Comparison of ENCODE assay signal across 15 mouse cellular contexts in genomic region chr2:84288940-84289557, GRCm38 (mm10).
DNase-seq lines count a peak whose midpoint lies in the region; ATAC-seq lines count a peak whose summit lies in the region.
"Had no signal": no experiment of that assay in that cellular context is flagged by ENCODE, and none has a peak within 500 bp of the region (broad histone marks: within the 10 kb centered on the region; RNA-seq: fewer than 3 reads in every experiment).

No protein-coding gene starts in this region.

- DNase-seq in cerebellum, adult 9-10 months = peak; percentile 2
- DNase-seq in cerebellum, adult 11-12 months = no peak
- DNase-seq in left cerebral cortex, postnatal 14 days (ENCODE audit: low spot score in 2 of 2) = peak; percentile 7 to 30
- DNase-seq in left cerebral cortex, adult 11 months (ENCODE audit: low spot score) = no peak
- DNase-seq in adrenal gland, postnatal 14 days = peak; percentile 50
- no peak for DNase-seq in heart, embryonic 10.5 days (ENCODE audit: low spot score)
- DNase-seq: heart, postnatal 36 days; kidney, adult 9 months; thymus, adult 2 months had no signal

- 53% methylated on average over 7 of the region's 7 CpGs for WGBS in hindbrain, embryonic 16.5 days
- 75% methylated on average over 7 of the region's 7 CpGs for WGBS in kidney, embryonic 15.5 days
- 77% methylated on average over 7 of the region's 7 CpGs for WGBS in heart, embryonic 10.5 days

- H3K27me3 ChIP-seq in hindbrain, embryonic 16.5 days (replicated peaks; ENCODE audit: control insufficient read depth, insufficient read depth, low read length) = no peaks in the 10 kb centered on the region
- H3K27me3 ChIP-seq in kidney, embryonic 15.5 days = no peaks in the 10 kb centered on the region
- H3K27me3 ChIP-seq in heart, embryonic 10.5 days (ENCODE audit: insufficient read depth, poor library complexity, severe bottlenecking) = no peaks in the 10 kb centered on the region
- H3K27me3 ChIP-seq: limb, embryonic 15.5 days; lung, embryonic 15.5 days; megakaryocyte, embryonic 14.5 days had no signal

- no peak overlapping the region for H3K4me3 ChIP-seq in hindbrain, embryonic 16.5 days (ENCODE audit: low read length)
- no peak overlapping the region for H3K4me3 ChIP-seq in kidney, embryonic 15.5 days (replicated peaks)
- no peak overlapping the region for H3K4me3 ChIP-seq in heart, embryonic 10.5 days
- H3K4me3 ChIP-seq: limb, embryonic 15.5 days; lung, embryonic 15.5 days; megakaryocyte, embryonic 14.5 days; myocyte had no signal

- no peak overlapping the region for H3K9ac ChIP-seq in hindbrain, embryonic 16.5 days (ENCODE audit: low read depth, low read length)
- no peak overlapping the region for H3K9ac ChIP-seq in kidney, embryonic 15.5 days
- H3K9ac ChIP-seq: limb, embryonic 15.5 days; lung, embryonic 15.5 days had no signal

- intact Hi-C loops in left cerebral cortex, postnatal 14 days (cut with DNase I) = no loop called here

- no peak overlapping the region for H3K27ac ChIP-seq in hindbrain, embryonic 16.5 days (ENCODE audit: low read depth, low read length)
- H3K27ac ChIP-seq in kidney, embryonic 15.5 days = no peak overlapping the region
- H3K27ac ChIP-seq in heart, embryonic 10.5 days = no peak overlapping the region
- H3K27ac ChIP-seq: limb, embryonic 15.5 days; lung, embryonic 15.5 days had no signal

- peak; percentile 88 for ATAC-seq in hindbrain, embryonic 16.5 days
- ATAC-seq in kidney, embryonic 15.5 days (replicated peaks; ENCODE audit: low FRiP score) = no peak

- H3K9me3 ChIP-seq in hindbrain, embryonic 16.5 days (ENCODE audit: control insufficient read depth, low read length) = no peaks in the 10 kb centered on the region
- no peaks in the 10 kb centered on the region for H3K9me3 ChIP-seq in kidney, embryonic 15.5 days (replicated peaks)
- H3K9me3 ChIP-seq in heart, embryonic 10.5 days = no peaks in the 10 kb centered on the region
- H3K9me3 ChIP-seq: limb, embryonic 15.5 days; lung, embryonic 15.5 days; megakaryocyte, embryonic 14.5 days had no signal

- no peak overlapping the region for H3K4me2 ChIP-seq in hindbrain, embryonic 16.5 days (ENCODE audit: low read length)
- H3K4me2 ChIP-seq in kidney, embryonic 15.5 days = no peak overlapping the region
- H3K4me2 ChIP-seq: limb, embryonic 15.5 days; lung, embryonic 15.5 days had no signal

- H3K4me1 ChIP-seq in hindbrain, embryonic 16.5 days (ENCODE audit: control insufficient read depth, insufficient read depth, low read depth, low read length) = no peaks in the 10 kb centered on the region
- H3K4me1 ChIP-seq in kidney, embryonic 15.5 days = no peaks in the 10 kb centered on the region
- no peaks in the 10 kb centered on the region for H3K4me1 ChIP-seq in heart, embryonic 10.5 days
- H3K4me1 ChIP-seq: limb, embryonic 15.5 days; lung, embryonic 15.5 days; megakaryocyte, embryonic 14.5 days had no signal

- H3K36me3 ChIP-seq in hindbrain, embryonic 16.5 days (ENCODE audit: control insufficient read depth, insufficient read depth, low read length) = no peaks in the 10 kb centered on the region
- H3K36me3 ChIP-seq in kidney, embryonic 15.5 days = no peaks in the 10 kb centered on the region
- H3K36me3 ChIP-seq in heart, embryonic 10.5 days = no peaks in the 10 kb centered on the region
- H3K36me3 ChIP-seq: limb, embryonic 15.5 days; lung, embryonic 15.5 days had no signal

Comparison
In these comparisons a context has a peak if more than half of its experiments do, and no peak if none do; other contexts are left out.
1. DNase-seq: peak in cerebellum, adult 9-10 months (single experiment), left cerebral cortex, postnatal 14 days (2 of 2) and adrenal gland, postnatal 14 days (single experiment); none in cerebellum, adult 11-12 months (single experiment), left cerebral cortex, adult 11 months (single experiment) and heart, embryonic 10.5 days (single experiment).